Mouse (Mus musculus) thymus, adult 2 months (tissue): Measurements from ENCODE around the gene Sdr42e1.

Experiments
- CTCF ChIP-seq: fragments of 200-500 bp; IDR thresholded peaks from 2 replicates; pipeline ENCODE4 v1.5.1; 2012; ENCODE audit warnings: mild to moderate bottlenecking, control low read depth, low read length, moderate library complexity, borderline replicate concordance; ENCODE audit not compliant: control insufficient read depth, poor library complexity, insufficient read depth; ENCODE audit errors: extremely low read depth
- POLR2A ChIP-seq: fragments of 200-500 bp; IDR thresholded peaks from 2 replicates; pipeline ENCODE4 v1.6.1; 2012; ENCODE audit warnings: mild to moderate bottlenecking, low read length, control low read depth, moderate library complexity; ENCODE audit not compliant: control insufficient read depth, poor library complexity, insufficient read depth; ENCODE audit errors: extremely low read depth

GRCm38 (mm10) chr8:117677011-117677410 is 3.5 kb upstream of the Sdr42e1 start:
- TF ChIP-seq POLR2A (no peak), CTCF (no peak)
